Mouse (Mus musculus): Measurements from ENCODE around the gene Mmab. TPM values are rescaled to one million over a fixed set of nuclear protein-coding genes. Genes with fewer than 3 reads are reported as not detected.

Mmab gene
- polyA plus RNA-seq, 1 experiment from 2014 or later: 35.6 TPM

- Histone ChIP-seq H3K9me3 (ENCODE audit: control insufficient read depth, low read length) (no peaks in the 10 kb centered on the region), H3K27me3 (replicated peaks; ENCODE audit: control insufficient read depth, insufficient read depth, low read length) (no peaks in the 10 kb centered on the region), H3K27ac (ENCODE audit: low read depth) (no peak overlapping the region), H3K4me3 (ENCODE audit: low read depth, low read length) (no peak overlapping the region), H3K4me1 (replicated peaks; ENCODE audit: control insufficient read depth, insufficient read depth, low read length) (no peaks in the 10 kb centered on the region), H3K36me3 (ENCODE audit: control insufficient read depth, insufficient read depth, low read length) (peaks cover 36% of the 10 kb centered on the region), H3K4me2 (ENCODE audit: low read length) (no peak overlapping the region), H3K9ac (ENCODE audit: low read length) (no peak overlapping the region)
- no peak for DNase-seq (ENCODE audit: low spot score)
- WGBS: 15% methylated on average over 5 of the region's 5 CpGs
- no peak for ATAC-seq (replicated peaks; ENCODE audit: low FRiP score, low TSS enrichment, low read depth)
Observed at GRCm38 (mm10) chr5:114422591-114422990, 21.3 kb downstream of the Mmab start.

GRCm38 (mm10) chr5:114421561-114422298 is 22.1 kb downstream of the Mmab start:
- no peak for ATAC-seq (replicated peaks; ENCODE audit: low FRiP score, low TSS enrichment, low read depth)
- WGBS: 58% methylated on average over 11 of the region's 11 CpGs
- Histone ChIP-seq H3K4me2 (ENCODE audit: low read length) (no peak overlapping the region), H3K4me3 (ENCODE audit: low read depth, low read length) (no peak overlapping the region), H3K27ac (ENCODE audit: low read depth) (no peak overlapping the region), H3K27me3 (replicated peaks; ENCODE audit: control insufficient read depth, insufficient read depth, low read length) (no peaks in the 10 kb centered on the region), H3K9ac (ENCODE audit: low read length) (no peak overlapping the region), H3K9me3 (ENCODE audit: control insufficient read depth, low read length) (no peaks in the 10 kb centered on the region), H3K36me3 (ENCODE audit: control insufficient read depth, insufficient read depth, low read length) (peaks cover 45% of the 10 kb centered on the region), H3K4me1 (replicated peaks; ENCODE audit: control insufficient read depth, insufficient read depth, low read length) (no peaks in the 10 kb centered on the region)
- no peak for DNase-seq (ENCODE audit: low spot score)

GRCm38 (mm10) chr5:114418541-114418940 is 25.3 kb downstream of the Mmab start:
- Histone ChIP-seq H3K9me3 (ENCODE audit: control insufficient read depth, low read length) (no peaks in the 10 kb centered on the region), H3K9ac (ENCODE audit: low read length) (no peak overlapping the region), H3K36me3 (ENCODE audit: control insufficient read depth, insufficient read depth, low read length) (peaks cover 75% of the 10 kb centered on the region), H3K4me2 (ENCODE audit: low read length) (no peak overlapping the region), H3K27ac (ENCODE audit: low read depth) (no peak overlapping the region), H3K4me3 (ENCODE audit: low read depth, low read length) (no peak overlapping the region), H3K27me3 (replicated peaks; ENCODE audit: control insufficient read depth, insufficient read depth, low read length) (no peaks in the 10 kb centered on the region), H3K4me1 (replicated peaks; ENCODE audit: control insufficient read depth, insufficient read depth, low read length) (no peaks in the 10 kb centered on the region; the same call in 1 of the 2 replicates)
- DNase-seq (ENCODE audit: low spot score): no peak
- 84% methylated on average over 8 of the region's 8 CpGs for WGBS
- ATAC-seq (replicated peaks; ENCODE audit: low FRiP score, low TSS enrichment, low read depth): no peak

- Histone ChIP-seq H3K27me3 (replicated peaks; ENCODE audit: control insufficient read depth, insufficient read depth, low read length) (no peaks in the 10 kb centered on the region), H3K9ac (ENCODE audit: low read length) (no peak overlapping the region), H3K9me3 (ENCODE audit: control insufficient read depth, low read length) (no peaks in the 10 kb centered on the region), H3K4me2 (ENCODE audit: low read length) (no peak overlapping the region), H3K4me3 (ENCODE audit: low read depth, low read length) (no peak overlapping the region), H3K27ac (ENCODE audit: low read depth) (no peak overlapping the region), H3K36me3 (ENCODE audit: control insufficient read depth, insufficient read depth, low read length) (peaks cover 91% of the 10 kb centered on the region), H3K4me1 (replicated peaks; ENCODE audit: control insufficient read depth, insufficient read depth, low read length) (no peaks in the 10 kb centered on the region; the same call in 1 of the 2 replicates)
- WGBS: 84% methylated on average over 8 of the region's 8 CpGs
- no peak for ATAC-seq (replicated peaks; ENCODE audit: low FRiP score, low TSS enrichment, low read depth)
- no peak for DNase-seq (ENCODE audit: low spot score)
Observed at GRCm38 (mm10) chr5:114416855-114417254, 27.0 kb downstream of the Mmab start.

GRCm38 (mm10) chr5:114415606-114416005 is 28.3 kb downstream of the Mmab start:
- 93% methylated on average over 5 of the region's 5 CpGs for WGBS
- Histone ChIP-seq H3K36me3 (ENCODE audit: control insufficient read depth, insufficient read depth, low read length) (peaks cover 95% of the 10 kb centered on the region), H3K4me3 (ENCODE audit: low read depth, low read length) (no peak overlapping the region)

GRCm38 (mm10) chr5:114413067-114413735 is 30.7 kb downstream of the Mmab start:
- peaks cover 97% of the 10 kb centered on the region for H3K36me3 ChIP-seq (ENCODE audit: control insufficient read depth, insufficient read depth, low read length)
- DNase-seq (ENCODE audit: low spot score) (no peak), ATAC-seq (replicated peaks; ENCODE audit: low FRiP score, low TSS enrichment, low read depth) (peak; percentile 41; the same call in 1 of the 2 replicates)
- no peaks in the 10 kb centered on the region for H3K9me3 ChIP-seq (ENCODE audit: control insufficient read depth, low read length)
- H3K27me3 ChIP-seq (replicated peaks; ENCODE audit: control insufficient read depth, insufficient read depth, low read length): no peaks in the 10 kb centered on the region
- H3K4me1 ChIP-seq (replicated peaks; ENCODE audit: control insufficient read depth, insufficient read depth, low read length): no peaks in the 10 kb centered on the region; the same call in 1 of the 2 replicates
- H3K27ac ChIP-seq (ENCODE audit: low read depth): no peak overlapping the region
- 54% methylated on average over 16 of the region's 16 CpGs for WGBS
- H3K9ac ChIP-seq (ENCODE audit: low read length): no peak overlapping the region
- H3K4me3 ChIP-seq (ENCODE audit: low read depth, low read length): no peak overlapping the region
- H3K4me2 ChIP-seq (ENCODE audit: low read length): no peak overlapping the region

More at GRCm38 (mm10) chr5:114415606-114416005, 28.3 kb downstream of the Mmab start:
- Histone ChIP-seq H3K4me1 (replicated peaks; ENCODE audit: control insufficient read depth, insufficient read depth, low read length) (no peaks in the 10 kb centered on the region; the same call in 1 of the 2 replicates), H3K27ac (ENCODE audit: low read depth) (no peak overlapping the region), H3K9ac (ENCODE audit: low read length) (no peak overlapping the region), H3K4me2 (ENCODE audit: low read length) (no peak overlapping the region), H3K9me3 (ENCODE audit: control insufficient read depth, low read length) (no peaks in the 10 kb centered on the region), H3K27me3 (replicated peaks; ENCODE audit: control insufficient read depth, insufficient read depth, low read length) (no peaks in the 10 kb centered on the region)
- no peak for DNase-seq (ENCODE audit: low spot score)
- no peak for ATAC-seq (replicated peaks; ENCODE audit: low FRiP score, low TSS enrichment, low read depth)

GRCm38 (mm10) chr5:114412361-114412998 is 31.4 kb downstream of the Mmab start:
- no peak overlapping the region for H3K9ac ChIP-seq (ENCODE audit: low read length)
- no peaks in the 10 kb centered on the region for H3K27me3 ChIP-seq (replicated peaks; ENCODE audit: control insufficient read depth, insufficient read depth, low read length)
- no peaks in the 10 kb centered on the region; the same call in 1 of the 2 replicates for H3K4me1 ChIP-seq (replicated peaks; ENCODE audit: control insufficient read depth, insufficient read depth, low read length)
- no peak overlapping the region for H3K4me2 ChIP-seq (ENCODE audit: low read length)
- no peak overlapping the region for H3K27ac ChIP-seq (ENCODE audit: low read depth)
- ATAC-seq (replicated peaks; ENCODE audit: low FRiP score, low TSS enrichment, low read depth) (no peak), DNase-seq (ENCODE audit: low spot score) (no peak)
- H3K4me3 ChIP-seq (ENCODE audit: low read depth, low read length): no peak overlapping the region
- peaks cover 97% of the 10 kb centered on the region for H3K36me3 ChIP-seq (ENCODE audit: control insufficient read depth, insufficient read depth, low read length)
- no peaks in the 10 kb centered on the region for H3K9me3 ChIP-seq (ENCODE audit: control insufficient read depth, low read length)
- WGBS: 62% methylated on average over 23 of the region's 23 CpGs

GRCm38 (mm10) chr5:114410429-114410828 is 33.4 kb downstream of the Mmab start:
- Histone ChIP-seq H3K9ac (ENCODE audit: low read length) (no peak overlapping the region), H3K27me3 (replicated peaks; ENCODE audit: control insufficient read depth, insufficient read depth, low read length) (no peaks in the 10 kb centered on the region), H3K36me3 (ENCODE audit: control insufficient read depth, insufficient read depth, low read length) (peaks cover 97% of the 10 kb centered on the region), H3K9me3 (ENCODE audit: control insufficient read depth, low read length) (no peaks in the 10 kb centered on the region), H3K4me2 (ENCODE audit: low read length) (no peak overlapping the region), H3K4me3 (ENCODE audit: low read depth, low read length) (no peak overlapping the region), H3K4me1 (replicated peaks; ENCODE audit: control insufficient read depth, insufficient read depth, low read length) (no peaks in the 10 kb centered on the region; the same call in 1 of the 2 replicates), H3K27ac (ENCODE audit: low read depth) (no peak overlapping the region)
- 89% methylated on average over 13 of the region's 13 CpGs for WGBS
- DNase-seq (ENCODE audit: low spot score) (no peak), ATAC-seq (replicated peaks; ENCODE audit: low FRiP score, low TSS enrichment, low read depth) (no peak)
